Mouse (Mus musculus) CH12.LX (cell line): ENCODE data around the gene Tnfsf12.

Source experiments
- BHLHE40 ChIP-seq: IDR thresholded peaks from 2 replicates; pipeline ENCODE4 v1.6.1; 2011; ENCODE audit warnings: mild to moderate bottlenecking, low read depth, low read length, improper control_type of control experiment
- CTCF ChIP-seq, 2 experiments: IDR thresholded peaks in 1 of 2; conservative IDR thresholded peaks in 1 of 2; 2 replicates each; pipeline ENCODE4 v1.5.1; 2011 to 2012; ENCODE audit warnings: low read depth in 2 of 2, low read length in 2 of 2, improper control_type of control experiment in 1 of 2, inconsistent platforms in 1 of 2, mild to moderate bottlenecking in 1 of 2, moderate library complexity in 1 of 2
- MXI1 ChIP-seq: IDR thresholded peaks from 2 replicates; pipeline ENCODE4 v1.6.1; 2011; ENCODE audit warnings: mild to moderate bottlenecking, low read depth, low read length, improper control_type of control experiment
- MYC ChIP-seq: IDR thresholded peaks from 2 replicates; pipeline ENCODE4 v1.6.1; 2011; ENCODE audit warnings: low read depth, mild to moderate bottlenecking, improper control_type of control experiment, low read length
- RCOR1 ChIP-seq: conservative IDR thresholded peaks from 2 replicates; pipeline ENCODE4 v1.6.1; 2012; ENCODE audit warnings: low read depth, mild to moderate bottlenecking, inconsistent platforms, low read length, improper control_type of control experiment
- TBP ChIP-seq: conservative IDR thresholded peaks from 2 replicates; pipeline ENCODE4 v1.6.1; 2011; ENCODE audit warnings: low read depth, low read length, improper control_type of control experiment

DNA sequence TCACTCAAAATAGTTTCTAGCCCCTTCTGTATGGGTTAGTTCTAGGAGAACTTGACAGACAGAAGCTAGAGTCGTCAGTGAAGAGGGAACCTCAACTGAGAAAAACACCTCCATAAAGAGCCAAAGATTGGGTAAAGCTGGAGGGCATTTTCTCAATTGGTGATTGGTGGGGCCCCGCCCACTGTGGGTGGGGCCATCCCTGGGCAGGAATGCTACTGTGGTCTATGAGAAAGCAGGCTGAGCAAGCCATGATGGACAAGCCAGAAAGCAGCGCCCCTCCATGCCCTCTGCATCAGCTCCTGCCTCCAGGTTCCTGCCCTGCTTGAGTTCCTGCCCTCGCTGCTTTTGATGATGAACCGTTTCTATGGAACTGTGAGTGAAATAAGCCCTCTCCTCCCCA, 30.3 kb upstream of the Tnfsf12 start:
- no peak for TF ChIP-seq TBP
- TF ChIP-seq CTCF (conservative IDR thresholded peaks at IDR 0.05 in 1 of 2, IDR thresholded peaks at IDR 0.05 in 1 of 2; ENCODE audit: low read depth in 2 of 2, low read length in 2 of 2) = no peak
- no peak for TF ChIP-seq BHLHE40
- TF ChIP-seq MYC = no peak
- no peak for TF ChIP-seq RCOR1
- TF ChIP-seq MXI1 = no peak
